Mouse (Mus musculus) retina, postnatal 1 day (tissue): Measurements from ENCODE around the gene Pakap.
A peak's percentile ranks its signal among the peaks of the same experiment; 100 is the strongest.

Experiments used
- DNase-seq: peaks from one replicate; pipeline ENCODE4 v3.0.0-alpha.2; 2012

Pakap gene

DNA sequence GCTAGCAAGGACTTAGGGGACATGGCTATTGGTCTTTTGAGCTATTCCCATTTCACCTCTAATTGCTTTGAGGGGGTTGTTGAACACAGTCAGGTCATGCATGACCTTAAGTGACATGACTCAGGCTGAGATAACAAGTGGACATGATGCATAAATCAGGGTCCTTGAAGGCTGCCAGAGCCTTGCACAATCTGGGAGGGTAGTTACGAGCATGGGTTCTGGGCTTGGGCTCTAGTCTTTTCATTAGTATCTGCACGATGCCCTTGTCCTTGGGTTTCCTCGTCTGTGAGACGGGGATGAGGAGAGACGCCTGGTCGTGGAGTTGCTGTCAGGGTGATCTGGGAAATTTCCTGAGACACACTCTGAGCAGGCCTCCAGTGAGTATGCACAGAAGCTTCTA is 6.7 kb downstream of the Pakap start:
- DNase-seq = no peak

GRCm38 (mm10) chr4:57575686-57576085 is 7.7 kb downstream of the Pakap start:
- DNase-seq = no peak

DNA sequence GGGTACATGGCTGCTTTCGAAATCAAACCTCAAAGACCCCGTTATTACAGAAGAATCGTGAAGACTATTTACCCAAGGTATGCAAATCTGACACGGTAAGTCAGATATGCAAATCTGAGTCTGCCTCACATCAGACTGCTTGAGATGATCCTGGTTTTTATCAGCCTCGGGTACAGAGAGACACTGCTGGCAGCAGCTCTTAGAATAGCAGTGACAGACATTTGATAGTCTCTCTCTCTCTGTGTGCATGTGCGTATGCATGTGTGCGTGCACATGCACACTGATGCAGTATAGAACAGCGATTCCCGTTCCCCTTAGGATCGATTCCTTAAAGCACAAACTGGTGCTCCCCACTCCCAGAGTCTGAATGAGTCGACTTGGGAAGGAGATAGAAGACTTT is 8.1 kb downstream of the Pakap start:
- no peak for DNase-seq

- DNase-seq = no peak
Observed at GRCm38 (mm10) chr4:57579683-57580082, 11.7 kb downstream of the Pakap start.

DNA sequence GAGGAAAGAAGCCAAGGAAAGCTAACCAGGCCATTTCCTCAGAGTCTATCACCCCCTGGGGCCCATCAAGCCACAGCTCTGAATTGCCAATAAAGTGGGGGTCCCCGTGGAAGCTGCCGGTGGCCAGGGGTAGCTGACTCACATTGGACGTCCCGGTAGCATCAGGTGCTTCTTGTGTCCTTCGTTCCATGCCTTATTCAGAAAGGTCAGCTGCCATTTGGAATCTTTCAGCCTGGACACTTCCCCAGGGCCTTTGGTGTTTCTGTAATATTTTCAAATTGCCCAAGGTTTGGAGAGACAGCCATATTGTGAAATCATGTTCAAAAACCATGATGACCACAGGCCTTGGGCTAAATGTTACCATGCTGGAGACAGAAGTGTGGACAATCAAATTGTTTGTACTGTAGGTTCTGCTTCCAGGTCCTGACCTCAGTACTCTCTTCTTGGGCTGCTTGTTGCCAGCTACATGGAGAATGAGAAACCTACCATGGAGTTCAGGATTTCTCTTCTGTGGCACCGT is 17.4 kb downstream of the Pakap start:
- DNase-seq = no peak

DNA sequence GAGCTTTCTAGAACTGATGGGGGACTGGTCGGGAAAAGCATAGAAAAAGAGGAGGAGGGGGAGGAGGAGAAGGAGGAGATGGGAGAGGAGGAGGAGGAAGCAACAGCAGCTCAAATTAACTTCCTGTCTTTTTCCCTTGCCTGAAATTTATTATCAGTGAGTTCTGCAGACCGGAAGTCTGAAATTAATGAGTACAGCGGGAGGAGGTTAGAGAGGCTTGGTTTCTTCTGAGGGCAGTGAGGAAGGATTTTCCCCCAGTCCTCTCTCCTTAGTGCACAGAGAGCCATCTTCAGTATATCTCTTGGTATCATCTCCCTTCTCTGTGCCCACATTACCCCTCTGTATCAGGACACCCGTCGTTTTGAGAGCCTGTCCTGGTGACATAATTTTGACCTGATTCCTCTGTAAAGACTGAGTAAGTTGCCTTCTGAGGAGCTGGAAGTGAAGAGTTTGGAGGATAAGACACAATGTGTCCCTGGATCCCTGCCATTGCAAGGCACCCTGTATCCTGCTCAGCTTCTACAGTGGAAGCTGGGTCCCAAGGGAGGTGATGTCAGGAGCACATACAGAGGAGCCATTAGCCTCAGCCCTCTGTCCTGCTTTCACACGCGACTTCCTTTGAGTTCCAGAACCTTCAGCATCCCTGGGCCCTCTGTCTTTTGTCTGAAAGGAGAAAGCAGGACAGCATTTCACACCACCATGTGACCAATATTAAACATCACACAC is 19.1 kb downstream of the Pakap start:
- DNase-seq = no peak

- DNase-seq = no peak
Observed at GRCm38 (mm10) chr4:57588356-57588755, 20.4 kb downstream of the Pakap start.

GRCm38 (mm10) chr4:57592751-57593150 is 24.8 kb downstream of the Pakap start:
- no peak for DNase-seq

GRCm38 (mm10) chr4:57599946-57600345 is 32.0 kb downstream of the Pakap start:
- DNase-seq = no peak

DNA sequence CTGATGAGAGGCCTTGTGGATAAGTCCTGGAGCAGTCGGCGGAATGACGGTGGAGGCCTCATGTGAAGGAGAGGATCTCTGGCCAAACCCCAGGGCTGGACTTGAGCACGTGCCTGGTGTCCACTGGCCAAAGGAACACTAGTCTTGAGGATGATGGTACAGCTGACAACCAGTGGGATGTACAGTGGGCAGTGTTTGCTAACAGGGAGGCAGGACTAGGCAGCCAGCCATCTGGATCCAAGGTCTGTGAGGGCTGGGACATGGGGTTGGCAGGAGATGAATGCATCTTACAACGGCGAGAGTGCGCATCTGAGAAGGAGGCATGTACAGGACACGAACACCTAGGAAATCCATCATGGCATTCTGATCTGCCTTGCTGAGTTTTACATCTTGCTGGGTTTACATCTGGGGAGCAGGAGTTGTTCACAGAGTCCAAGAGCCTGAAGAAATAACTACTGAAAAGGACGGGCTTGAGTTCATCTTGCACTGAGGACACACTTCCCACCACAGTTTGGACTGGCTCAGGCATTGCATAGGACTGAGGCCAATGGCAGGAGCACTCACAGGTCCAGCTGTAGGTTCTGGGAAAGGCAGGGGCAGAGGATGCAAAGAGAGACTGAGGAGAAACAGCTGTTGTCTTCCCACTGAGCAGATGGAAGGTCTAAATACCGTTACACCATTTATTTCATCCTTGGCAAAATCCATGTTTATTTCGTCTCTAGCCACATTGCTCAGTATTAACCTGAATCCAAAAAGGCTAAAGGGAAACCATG is 32.9 kb downstream of the Pakap start:
- DNase-seq = no peak

DNA sequence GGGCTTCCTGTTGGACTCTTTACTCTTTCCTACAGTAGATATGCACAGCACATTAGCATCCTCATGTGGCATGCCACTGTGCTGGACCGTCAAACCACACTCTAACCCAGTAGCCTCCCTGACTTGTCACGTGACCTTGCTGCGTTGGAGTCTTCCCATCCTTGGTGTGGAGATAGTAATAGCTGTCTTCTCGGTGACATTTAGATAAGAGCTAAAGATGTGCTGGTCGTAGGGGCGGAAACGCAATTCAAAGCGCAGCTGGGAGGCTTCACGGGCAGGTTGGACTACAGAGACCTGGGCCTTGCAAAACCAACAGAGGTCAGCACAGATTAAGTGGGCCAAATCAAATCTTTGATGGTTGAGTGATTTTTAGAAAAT is 33.5 kb downstream of the Pakap start:
- peak; percentile 33 for DNase-seq

DNA sequence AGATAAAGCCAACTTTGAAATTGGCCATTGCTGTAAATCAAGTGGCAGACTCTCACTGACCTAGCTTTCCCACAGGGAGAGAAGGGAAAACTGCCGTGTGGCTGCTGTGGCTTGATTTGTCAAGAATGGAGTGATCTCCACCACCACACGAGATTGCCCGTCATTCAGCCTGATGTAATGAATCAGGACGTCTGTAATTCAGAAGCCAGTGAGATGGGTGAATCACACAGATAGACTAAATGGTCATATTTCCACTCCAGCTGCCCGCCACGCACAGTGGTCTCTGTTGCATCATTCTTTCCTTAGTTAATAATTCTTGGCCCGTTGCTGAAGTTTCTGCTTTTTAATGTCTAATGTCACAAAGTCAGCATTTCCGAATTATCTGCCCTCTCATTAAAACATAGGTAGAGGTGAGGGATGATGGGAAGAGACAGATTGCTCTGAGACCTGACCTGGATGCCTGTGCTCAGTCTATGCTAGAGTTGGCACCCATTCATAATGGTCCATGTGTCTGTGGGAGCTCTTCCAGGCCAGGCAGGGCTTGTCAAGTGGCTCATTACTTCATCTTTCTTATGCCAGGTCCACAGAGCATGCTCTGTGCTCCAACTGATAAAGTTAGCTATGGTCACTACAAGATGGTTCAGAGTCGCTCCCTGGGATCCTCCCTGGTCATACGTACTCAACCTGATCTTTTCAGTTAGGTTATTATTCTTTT is 34.1 kb downstream of the Pakap start:
- no peak for DNase-seq

DNA sequence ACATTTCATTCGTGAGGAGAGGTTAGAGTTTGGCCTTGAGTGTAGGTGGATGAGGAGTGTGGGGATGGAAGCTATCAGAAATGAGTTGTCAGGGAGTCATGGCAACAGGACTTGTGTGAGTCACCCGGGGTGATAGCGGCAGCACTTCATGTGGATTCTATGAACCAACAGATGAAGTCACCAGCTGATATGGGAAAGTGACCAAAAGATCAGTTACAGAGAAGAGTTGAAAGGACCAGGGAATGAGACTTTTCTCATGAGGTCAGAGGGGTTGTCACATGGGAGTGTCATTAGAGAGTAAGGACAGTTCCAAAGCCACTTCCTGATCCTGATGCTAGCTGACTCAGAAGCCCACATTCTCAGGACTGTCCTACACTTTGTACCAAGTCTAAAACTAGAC is 38.3 kb downstream of the Pakap start:
- DNase-seq = no peak

- DNase-seq = peak; percentile 87
Observed at GRCm38 (mm10) chr4:57607247-57607942, 39.4 kb downstream of the Pakap start.

DNA sequence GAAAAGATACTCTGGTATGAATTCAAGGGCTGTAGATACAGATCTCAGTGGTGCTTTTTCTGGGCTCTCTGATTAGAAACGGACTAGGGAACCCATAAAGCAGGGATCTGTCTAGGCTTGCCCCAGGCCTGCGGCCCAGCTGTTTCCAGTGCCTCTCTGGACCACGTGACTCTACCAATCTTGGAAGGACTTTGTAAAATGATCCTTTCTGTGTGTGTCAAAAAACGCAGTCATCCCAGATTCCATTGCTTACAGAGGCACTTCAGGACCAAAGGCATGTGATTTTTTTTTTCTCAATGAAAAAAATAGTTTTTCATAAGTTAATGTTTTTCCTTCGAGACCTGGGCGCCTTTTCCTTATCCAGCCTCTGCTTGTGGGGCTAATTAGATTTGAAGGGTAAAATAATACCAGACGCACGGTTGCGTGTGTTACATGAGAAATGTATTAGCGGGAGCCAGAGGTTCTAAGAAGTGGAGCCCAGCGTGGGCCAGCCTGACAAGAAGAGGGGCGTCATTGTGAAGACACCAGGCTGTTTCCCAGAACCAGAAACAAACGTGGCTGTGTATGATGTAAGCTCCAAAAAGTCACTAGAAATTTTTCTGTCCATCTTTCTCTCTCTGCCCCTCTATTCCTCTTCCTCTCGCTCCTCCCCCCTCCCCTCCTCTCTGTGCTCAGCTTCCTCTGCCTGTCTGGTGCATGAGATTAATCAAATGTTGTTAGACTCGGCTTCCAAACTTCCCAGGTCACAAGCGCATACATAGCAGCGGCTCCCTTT is 43.5 kb downstream of the Pakap start:
- DNase-seq = no peak

DNA sequence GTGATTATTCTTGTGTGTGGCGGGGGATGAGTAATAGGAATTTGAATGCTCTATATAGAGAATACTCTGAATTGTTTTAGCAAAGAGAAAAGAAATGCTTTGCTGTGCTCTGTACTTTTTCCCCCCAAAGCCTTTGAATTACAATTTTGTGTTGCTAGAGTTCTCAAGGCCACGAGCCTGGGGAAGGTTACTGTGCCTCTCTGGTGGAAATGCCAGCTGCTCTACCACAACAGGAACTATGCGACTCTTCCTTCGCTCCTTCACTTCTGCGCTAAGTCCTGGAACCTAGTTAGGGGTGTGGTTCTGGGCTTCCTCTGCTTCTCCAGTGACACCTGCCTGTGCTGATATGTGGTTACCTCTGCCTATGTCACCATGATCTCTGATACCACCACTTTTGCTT is 44.7 kb downstream of the Pakap start:
- DNase-seq = no peak

GRCm38 (mm10) chr4:57614686-57615085 is 46.7 kb downstream of the Pakap start:
- no peak for DNase-seq

DNA sequence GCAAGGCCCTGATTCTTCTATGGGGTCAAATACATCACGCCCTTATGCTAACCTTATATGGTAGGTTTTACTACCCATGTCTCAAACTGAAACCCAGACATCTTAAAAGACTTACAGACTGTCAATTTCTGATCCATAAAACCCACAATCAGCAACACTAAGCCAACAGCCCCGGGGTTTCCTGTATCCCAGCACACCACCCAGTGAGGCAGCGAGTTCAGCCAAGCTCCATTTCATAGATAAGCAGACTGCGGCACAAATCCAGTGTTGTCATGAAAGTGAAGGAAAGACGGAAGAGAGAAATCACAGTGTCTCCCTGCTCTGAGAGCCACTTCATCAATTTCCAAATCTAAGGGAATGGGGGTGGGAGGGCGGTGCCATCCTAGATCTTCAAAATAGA is 50.8 kb downstream of the Pakap start:
- DNase-seq = no peak

- no peak for DNase-seq
Observed at GRCm38 (mm10) chr4:57622816-57623215, 54.8 kb downstream of the Pakap start.

DNA sequence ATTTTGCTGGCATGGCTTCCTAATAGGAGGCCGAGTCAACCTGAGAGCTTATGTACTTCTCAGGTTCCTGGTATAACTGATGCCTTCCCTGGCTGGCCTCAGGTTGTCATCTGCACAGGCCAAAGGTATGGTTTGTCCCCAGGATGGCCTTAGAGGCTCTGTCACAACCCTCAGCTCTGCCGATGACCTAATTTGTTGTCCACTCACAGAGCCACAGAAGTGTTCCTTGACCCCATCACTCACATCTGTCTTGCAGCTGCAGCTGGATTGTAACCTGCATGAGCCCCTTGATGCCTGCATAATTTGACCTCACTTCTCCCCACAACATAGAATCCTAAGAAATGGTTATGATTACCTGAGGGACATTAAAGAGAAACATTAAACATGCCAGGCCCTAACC is 56.8 kb downstream of the Pakap start:
- DNase-seq = no peak

DNA sequence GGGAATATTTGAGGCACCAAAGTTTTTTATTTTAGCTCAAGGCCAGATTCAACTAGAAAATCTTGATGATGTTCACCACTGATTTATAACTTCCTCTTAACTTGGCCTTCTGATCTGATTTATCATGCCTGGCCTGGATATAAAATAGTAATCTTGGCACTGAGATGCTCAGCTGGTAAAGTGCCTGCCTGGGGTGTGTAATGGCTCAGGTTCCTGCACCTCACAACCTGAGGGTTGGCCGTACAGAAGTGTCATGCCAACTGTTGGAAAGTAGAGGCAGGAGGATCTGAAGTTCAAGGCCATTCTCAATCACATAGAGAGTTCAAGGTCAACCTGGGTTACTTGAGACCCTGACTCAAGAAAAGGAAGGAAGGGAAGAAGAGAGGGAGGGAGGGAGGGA is 57.3 kb downstream of the Pakap start:
- DNase-seq = no peak

DNA sequence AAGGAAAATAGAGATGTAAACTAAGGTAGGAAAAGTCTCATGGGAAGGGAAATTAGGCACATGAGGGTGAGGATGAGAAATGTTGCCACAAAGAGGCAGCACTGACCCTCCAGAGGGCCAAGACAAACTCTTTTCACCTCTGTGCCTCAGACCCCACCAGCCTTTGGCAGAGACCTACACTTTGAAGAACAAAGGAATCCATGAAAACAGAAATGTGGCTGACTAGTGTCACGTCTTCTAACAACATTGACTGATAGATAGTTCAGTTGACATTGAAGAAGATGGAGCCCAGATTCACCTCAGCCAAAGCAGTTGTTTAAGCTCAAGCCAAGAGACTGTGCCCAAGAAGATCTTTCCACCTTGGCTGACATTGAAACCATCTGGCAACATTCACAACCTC is 57.8 kb downstream of the Pakap start:
- no peak for DNase-seq
